Mouse (Mus musculus) E14TG2a.4 (cell line): ENCODE data around the gene Hpcal1.
A peak's percentile ranks its signal among the peaks of the same experiment; 100 is the strongest.

Experiments
- H3K27me3 ChIP-seq: 2 replicates; pipeline ENCODE4 v1.6.1; 2014; ENCODE audit warnings: low read length, control low read depth; ENCODE audit not compliant: insufficient read depth
- H3K36me3 ChIP-seq: 2 replicates; pipeline ENCODE4 v1.6.1; 2014; ENCODE audit warnings: low read length, control low read depth; ENCODE audit not compliant: insufficient read depth
- H3K4me1 ChIP-seq: replicated peaks from 2 replicates; pipeline ENCODE4 v1.6.1; 2014; ENCODE audit warnings: low read depth, low read length, control low read depth
- H3K4me3 ChIP-seq: replicated peaks from 2 replicates; pipeline ENCODE4 v1.5.1; 2014; ENCODE audit warnings: mild to moderate bottlenecking, low read length
- H3K9me3 ChIP-seq: 2 replicates; pipeline ENCODE4 v1.6.1; 2014; ENCODE audit warnings: low read length, control low read depth
- CTCF ChIP-seq: conservative IDR thresholded peaks from 2 replicates; pipeline ENCODE4 v1.5.1; 2014; ENCODE audit warnings: low read length
- NANOG ChIP-seq: IDR thresholded peaks from 2 replicates; pipeline ENCODE4 v1.6.1; 2014; ENCODE audit warnings: borderline replicate concordance, low read length, mixed read lengths
- POU5F1 ChIP-seq: IDR thresholded peaks from 2 replicates; pipeline ENCODE4 v1.6.1; 2014; ENCODE audit warnings: low read length, borderline replicate concordance

Hpcal1 gene

GRCm38 (mm10) chr12:17726576-17727320, 36.1 kb downstream of the Hpcal1 start:
- H3K9me3 ChIP-seq: no peaks in the 10 kb centered on the region; the same call in 1 of the 2 replicates
- H3K4me1 ChIP-seq: peaks cover 58% of the 10 kb centered on the region
- no peaks in the 10 kb centered on the region for H3K36me3 ChIP-seq
- no peaks in the 10 kb centered on the region for H3K27me3 ChIP-seq
- TF ChIP-seq POU5F1 (no peak), CTCF (no peak), NANOG (no peak)
- no peak overlapping the region for H3K4me3 ChIP-seq

GRCm38 (mm10) chr12:17727676-17728339, 37.2 kb downstream of the Hpcal1 start:
- H3K4me1 ChIP-seq: peaks cover 61% of the 10 kb centered on the region
- no peaks in the 10 kb centered on the region; the same call in 1 of the 2 replicates for H3K9me3 ChIP-seq
- H3K4me3 ChIP-seq: peak overlapping the region; percentile 46
- H3K36me3 ChIP-seq: no peaks in the 10 kb centered on the region
- TF ChIP-seq CTCF: no peak
- no peak for TF ChIP-seq NANOG
- no peak for TF ChIP-seq POU5F1
- H3K27me3 ChIP-seq: no peaks in the 10 kb centered on the region

- Histone ChIP-seq H3K27me3 (no peaks in the 10 kb centered on the region), H3K9me3 (no peaks in the 10 kb centered on the region; the same call in 1 of the 2 replicates), H3K36me3 (no peaks in the 10 kb centered on the region), H3K4me3 (no peak overlapping the region), H3K4me1 (peaks cover 66% of the 10 kb centered on the region)
- no peak for TF ChIP-seq NANOG
- TF ChIP-seq CTCF: no peak
- no peak for TF ChIP-seq POU5F1
Measured at GRCm38 (mm10) chr12:17729211-17729900, 38.7 kb downstream of the Hpcal1 start.

GRCm38 (mm10) chr12:17732006-17732405, 41.4 kb downstream of the Hpcal1 start:
- no peaks in the 10 kb centered on the region for H3K36me3 ChIP-seq
- peaks cover 63% of the 10 kb centered on the region for H3K4me1 ChIP-seq
- TF ChIP-seq POU5F1: no peak
- no peak for TF ChIP-seq NANOG
- TF ChIP-seq CTCF: no peak
- no peaks in the 10 kb centered on the region; the same call in 1 of the 2 replicates for H3K9me3 ChIP-seq
- H3K27me3 ChIP-seq: no peaks in the 10 kb centered on the region
- no peak overlapping the region for H3K4me3 ChIP-seq

GRCm38 (mm10) chr12:17732546-17732945, 41.9 kb downstream of the Hpcal1 start:
- Histone ChIP-seq H3K27me3 (no peaks in the 10 kb centered on the region), H3K9me3 (no peaks in the 10 kb centered on the region; the same call in 1 of the 2 replicates), H3K36me3 (no peaks in the 10 kb centered on the region), H3K4me3 (no peak overlapping the region), H3K4me1 (peaks cover 62% of the 10 kb centered on the region)
- no peak for TF ChIP-seq NANOG
- TF ChIP-seq POU5F1: no peak
- no peak for TF ChIP-seq CTCF

- Histone ChIP-seq H3K4me3 (no peak overlapping the region), H3K36me3 (no peaks in the 10 kb centered on the region), H3K9me3 (no peaks in the 10 kb centered on the region; the same call in 1 of the 2 replicates), H3K27me3 (no peaks in the 10 kb centered on the region), H3K4me1 (peaks cover 62% of the 10 kb centered on the region)
- TF ChIP-seq POU5F1 (no peak), NANOG (no peak), CTCF (no peak)
Measured at GRCm38 (mm10) chr12:17733114-17733904, 42.7 kb downstream of the Hpcal1 start.

- Histone ChIP-seq H3K27me3 (no peaks in the 10 kb centered on the region), H3K4me3 (no peak overlapping the region), H3K36me3 (no peaks in the 10 kb centered on the region), H3K4me1 (peaks cover 65% of the 10 kb centered on the region), H3K9me3 (no peaks in the 10 kb centered on the region)
- TF ChIP-seq NANOG (no peak), CTCF (no peak), POU5F1 (no peak)
Measured at GRCm38 (mm10) chr12:17736396-17736795, 45.7 kb downstream of the Hpcal1 start.
